Mouse (Mus musculus) embryonic facial prominence, embryonic 13.5 days (tissue): Measurements from ENCODE around the gene Fam187a. TPM values are rescaled to one million over a fixed set of nuclear protein-coding genes. Genes with fewer than 3 reads are reported as not detected.
A peak's percentile ranks its signal among the peaks of the same experiment; 100 is the strongest.

ENCODE experiments used
- ATAC-seq: fragments of 200-750 bp; cut with Nextera tagmentation; 2 replicates; pipeline ENCODE4 v1.8.0; 2017; ENCODE audit warnings: low read depth; ENCODE audit not compliant: insufficient number of reproducible peaks, insufficient read depth, low FRiP score, low TSS enrichment
- H3K27ac ChIP-seq: fragments of 300-500 bp; sonication (generic); 2 replicates; pipeline ENCODE4 v1.5.1; 2015; ENCODE audit warnings: moderate library complexity, mild to moderate bottlenecking, inconsistent platforms
- H3K27me3 ChIP-seq: fragments of 300-500 bp; sonication (generic); 2 replicates; pipeline ENCODE4 v1.6.1; 2015; ENCODE audit warnings: mild to moderate bottlenecking, inconsistent platforms
- H3K36me3 ChIP-seq: fragments of 300-500 bp; sonication (generic); 2 replicates; pipeline ENCODE4 v1.6.1; 2015; ENCODE audit warnings: mild to moderate bottlenecking, inconsistent platforms
- H3K4me1 ChIP-seq: fragments of 300-500 bp; sonication (generic); 2 replicates; pipeline ENCODE4 v1.6.1; 2015; ENCODE audit warnings: inconsistent platforms
- H3K4me2 ChIP-seq: fragments of 300-500 bp; sonication (generic); 2 replicates; pipeline ENCODE4 v1.6.1; 2015; ENCODE audit warnings: moderate library complexity, mild to moderate bottlenecking, inconsistent platforms
- H3K4me3 ChIP-seq: fragments of 300-500 bp; sonication (generic); 2 replicates; pipeline ENCODE4 v1.5.1; 2015; ENCODE audit warnings: mild to moderate bottlenecking, inconsistent platforms
- H3K9ac ChIP-seq: fragments of 300-500 bp; sonication (generic); 2 replicates; pipeline ENCODE4 v1.6.1; 2015; ENCODE audit warnings: mild to moderate bottlenecking, inconsistent platforms
- H3K9me3 ChIP-seq: fragments of 300-500 bp; sonication (generic); 2 replicates; pipeline ENCODE4 v1.6.1; 2016; ENCODE audit warnings: inconsistent platforms
- WGBS: fragments of 180-500 bp; shearing (Covaris S2); methylation state at CpG from one replicate; pipeline ENCODE4 v1.1.7; 2015; ENCODE audit warnings: mixed read lengths; 5-methylcytosine and 5-hydroxymethylcytosine counted together
- polyA plus RNA-seq: library from polyadenylated mRNA; unstranded; fragments of >200 nt; fragmentation: Nextera tagmentation; extraction: Ambion mirVana; gene quantifications from 2 replicates; pipeline ENCODE4 v1.2.1, GENCODE M21; 2015

Fam187a gene
- polyA plus RNA-seq, 1 experiment from 2014 or later: not detected

- H3K27me3 ChIP-seq: peaks cover 10% of the 10 kb centered on the region
- H3K36me3 ChIP-seq: no peaks in the 10 kb centered on the region
- no peak overlapping the region for H3K4me2 ChIP-seq
- 76% methylated on average over 10 of the region's 10 CpGs for WGBS
- H3K27ac ChIP-seq: no peak overlapping the region
- H3K9me3 ChIP-seq: no peaks in the 10 kb centered on the region
- no peak overlapping the region for H3K4me3 ChIP-seq
- ATAC-seq: no peak
- H3K4me1 ChIP-seq: no peaks in the 10 kb centered on the region
- H3K9ac ChIP-seq: no peak overlapping the region
Observed at GRCm38 (mm10) chr11:102930672-102931071, 45.7 kb downstream of the Fam187a start.

GRCm38 (mm10) chr11:102936272-102936671 is 51.3 kb downstream of the Fam187a start:
- 39% methylated on average over 4 of the region's 4 CpGs for WGBS
- ATAC-seq: no peak
- H3K27ac ChIP-seq: 0 out of 2 replicates have a peak overlapping the region, but pooled peaks have one; percentile 30
- peaks cover 29% of the 10 kb centered on the region for H3K4me1 ChIP-seq
- no peaks in the 10 kb centered on the region for H3K9me3 ChIP-seq
- H3K27me3 ChIP-seq: peaks cover 39% of the 10 kb centered on the region
- no peaks in the 10 kb centered on the region for H3K36me3 ChIP-seq
- H3K4me2 ChIP-seq: no peak overlapping the region
- H3K9ac ChIP-seq: no peak overlapping the region
- H3K4me3 ChIP-seq: no peak overlapping the region

Other genes starting within 250 kb of the Fam187a start
- gene Meioc, start 221.5 kb upstream of the Fam187a start, polyA plus RNA-seq: 0.45 and 0.79 TPM in 2 replicates
- 44.6 and 46.9 TPM in 2 replicates for gene Ccdc43, start 187.4 kb upstream of the Fam187a start, polyA plus RNA-seq
- 13.8 and 14.4 TPM in 2 replicates for gene Adam11, start 123.7 kb upstream of the Fam187a start, polyA plus RNA-seq
- gene Gjc1, start 65.5 kb upstream of the Fam187a start, polyA plus RNA-seq: 75.7 and 81.9 TPM in 2 replicates
- not detected in 2 replicates for gene Higd1b, start 49.3 kb upstream of the Fam187a start, polyA plus RNA-seq
- 189 and 196 TPM in 2 replicates for gene Eftud2, start 4.2 kb upstream of the Fam187a start, polyA plus RNA-seq
- gene Ccdc103, start 4.0 kb upstream of the Fam187a start, polyA plus RNA-seq: 0.79 and 1.2 TPM in 2 replicates
- 0.10 and 0.39 TPM in 2 replicates for gene Gfap, start 15.7 kb downstream of the Fam187a start, polyA plus RNA-seq
- gene Kif18b, start 40.0 kb downstream of the Fam187a start, polyA plus RNA-seq: 11.0 and 12.8 TPM in 2 replicates
- gene C1ql1, start 61.5 kb downstream of the Fam187a start, polyA plus RNA-seq: 3.4 TPM in 2 replicates
- gene Nmt1, start 143.0 kb downstream of the Fam187a start, polyA plus RNA-seq: 67.8 and 68.5 TPM in 2 replicates
- 189 and 192 TPM in 2 replicates for gene Dcakd, start 143.2 kb downstream of the Fam187a start, polyA plus RNA-seq
- 5.3 and 7.2 TPM in 2 replicates for gene Plcd3, start 216.5 kb downstream of the Fam187a start, polyA plus RNA-seq
- gene Acbd4, start 216.5 kb downstream of the Fam187a start, polyA plus RNA-seq: 16.6 and 17.4 TPM in 2 replicates
- gene Hexim1, start 231.1 kb downstream of the Fam187a start, polyA plus RNA-seq: 5.2 and 6.9 TPM in 2 replicates
- 15.0 and 16.2 TPM in 2 replicates for gene Hexim2, start 247.3 kb downstream of the Fam187a start, polyA plus RNA-seq